In the genomic region with DNA sequence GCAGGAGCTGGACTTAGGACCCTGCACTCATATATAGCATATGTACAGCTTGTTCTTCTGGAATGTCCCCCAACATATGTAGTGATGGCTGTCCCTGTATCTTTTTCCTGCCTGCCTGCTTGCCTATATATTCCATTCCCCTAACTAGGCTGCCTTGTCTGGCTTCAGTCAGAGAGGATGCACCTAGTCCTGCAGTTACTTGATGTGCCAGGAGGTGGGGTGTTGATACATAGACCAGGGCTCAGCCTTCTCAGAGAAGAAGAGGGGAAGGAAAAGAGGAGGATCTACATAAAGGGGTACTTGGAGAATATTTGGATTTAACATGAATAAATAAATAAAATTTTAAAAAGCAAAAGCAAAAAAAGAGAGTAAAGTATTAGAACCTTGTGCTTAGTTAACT, we compare ENCODE assay signal across 8 mouse cellular contexts.
A peak's percentile ranks its signal among the peaks of the same experiment; 100 is the strongest.
DNase-seq lines count a peak whose midpoint lies in the region.
"Had no signal": no experiment of that assay in that cellular context is flagged by ENCODE, and none has a peak within 500 bp of the region (broad histone marks: within the 10 kb centered on the region; RNA-seq: fewer than 3 reads in every experiment).

No protein-coding gene starts in this region.

- peak; percentile 6 for DNase-seq in embryo, embryonic 10.5 days (ENCODE audit: low spot score)
- DNase-seq in embryo, embryonic 11 days: no peak
- DNase-seq in kidney, postnatal 4 days: peak; percentile 3 to 9
- no peak for DNase-seq in kidney, postnatal 25 days
- DNase-seq in retina, postnatal 1 day: peak; percentile 3
- DNase-seq in retina, embryonic 14.5 days (ENCODE audit: low spot score): no peak
- DNase-seq in thymus, postnatal 25 days: no peak
- DNase-seq: kidney, adult 8-10 months had no signal

Comparison
In these comparisons a context has a peak if more than half of its experiments do, and no peak if none do; other contexts are left out.
1. DNase-seq: peak in embryo, embryonic 10.5 days (single experiment), kidney, postnatal 4 days (2 of 2) and retina, postnatal 1 day (single experiment); none in embryo, embryonic 11 days (single experiment), kidney, postnatal 25 days (0 of 2), retina, embryonic 14.5 days (single experiment) and thymus, postnatal 25 days (single experiment).